Mouse (Mus musculus) brain, adult 2 months (tissue): ENCODE data around the gene Lrba.

Experiments used
- DNase-seq: peaks from one replicate; pipeline ENCODE4 v3.0.0; 2011; ENCODE audit warnings: low read depth, low spot score

Gene Lrba

GRCm38 (mm10) chr3:86224564-86225421 lies at the start of gene Lrba:
Gene Lrba, plus strand, starts transcription at chr3:86224680.
- peak; percentile 84 for DNase-seq

- no peak for DNase-seq
These were observed 44.8 kb upstream of the Lrba start for GRCm38 (mm10) chr3:86179714-86180113.

- no peak for DNase-seq
These were observed 43.4 kb upstream of the Lrba start for GRCm38 (mm10) chr3:86181107-86181506.

- DNase-seq = no peak
These were observed 39.9 kb upstream of the Lrba start for GRCm38 (mm10) chr3:86184546-86184945.

- no peak for DNase-seq
These were observed 36.6 kb upstream of the Lrba start for GRCm38 (mm10) chr3:86187736-86188389.

- peak; percentile 88 for DNase-seq
These were observed 28.5 kb upstream of the Lrba start for GRCm38 (mm10) chr3:86195981-86196380.

- no peak for DNase-seq
These were observed 28.0 kb upstream of the Lrba start for GRCm38 (mm10) chr3:86196471-86196870.

GRCm38 (mm10) chr3:86201645-86202175 lies 22.8 kb upstream of the Lrba start:
- DNase-seq = no peak

- no peak for DNase-seq
These were observed 22.0 kb upstream of the Lrba start for GRCm38 (mm10) chr3:86202449-86202848.

- peak; percentile 49 for DNase-seq
These were observed 19.7 kb upstream of the Lrba start for GRCm38 (mm10) chr3:86204608-86205358.

GRCm38 (mm10) chr3:86206556-86206955 lies 17.9 kb upstream of the Lrba start:
- no peak for DNase-seq

GRCm38 (mm10) chr3:86210267-86210939 lies 14.1 kb upstream of the Lrba start:
- DNase-seq = no peak

GRCm38 (mm10) chr3:86210959-86211358 lies 13.5 kb upstream of the Lrba start:
- no peak for DNase-seq

- DNase-seq = no peak
These were observed 10.2 kb upstream of the Lrba start for GRCm38 (mm10) chr3:86214248-86214647.

- peak; percentile 97 for DNase-seq
These were observed 706 bp upstream of the Lrba start for GRCm38 (mm10) chr3:86223634-86224313.

- DNase-seq = no peak
These were observed 241 bp upstream of the Lrba start for GRCm38 (mm10) chr3:86224314-86224563.

GRCm38 (mm10) chr3:86231532-86232086 lies 7.1 kb downstream of the Lrba start:
- no peak for DNase-seq

- no peak for DNase-seq
These were observed 22.7 kb downstream of the Lrba start for GRCm38 (mm10) chr3:86247193-86247592.

- no peak for DNase-seq
These were observed 26.7 kb downstream of the Lrba start for GRCm38 (mm10) chr3:86251212-86251611.

- DNase-seq = no peak
These were observed 28.1 kb downstream of the Lrba start for GRCm38 (mm10) chr3:86252588-86252987.

- DNase-seq = peak; percentile 69
These were observed 28.6 kb downstream of the Lrba start for GRCm38 (mm10) chr3:86253071-86253470.
